Mouse (Mus musculus): ENCODE measurements around the gene Lrrn4cl. TPM values are rescaled to one million over a fixed set of nuclear protein-coding genes. Genes with fewer than 3 reads are reported as not detected.
A peak's percentile ranks its signal among the peaks of the same experiment; 100 is the strongest.

Lrrn4cl gene
- total and polyA plus RNA-seq, 2 experiments from 2014 or later = 1.5 to 8.4 TPM

DNA sequence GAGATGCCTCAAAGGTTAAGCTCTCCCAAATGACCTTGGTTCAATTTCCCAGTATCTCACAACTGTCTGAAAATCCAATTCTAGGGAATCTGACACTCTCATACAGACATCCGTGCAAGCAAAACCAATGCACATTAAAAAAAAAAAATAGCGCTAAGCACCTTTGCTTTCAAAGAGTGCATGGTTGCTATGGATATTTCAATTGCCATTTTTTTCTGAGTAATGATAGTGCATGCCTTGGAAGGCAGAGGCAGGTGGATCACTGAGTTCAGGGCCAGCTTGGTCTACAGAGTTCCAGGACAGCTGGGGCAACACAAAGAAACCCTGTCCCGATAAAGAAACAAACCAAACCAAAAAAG lies 30.4 kb downstream of the Lrrn4cl start:
- Histone ChIP-seq H3K4me1 (ENCODE audit: control insufficient read depth, insufficient read depth) (peaks cover 3% of the 10 kb centered on the region), H3K27me3 (ENCODE audit: control insufficient read depth, insufficient read depth, low read length) (no peaks in the 10 kb centered on the region), H3K9me3 (replicated peaks; ENCODE audit: control insufficient read depth, low read length) (no peaks in the 10 kb centered on the region), H3K4me3 (ENCODE audit: low read depth, low read length) (peak overlapping the region; percentile 72), H3K27ac (ENCODE audit: low read depth) (peak overlapping the region; percentile 20; the same call in 1 of the 2 replicates), H3K4me2 (ENCODE audit: low read depth, low read length) (peak overlapping the region; percentile 93), H3K36me3 (replicated peaks; ENCODE audit: control insufficient read depth, insufficient read depth, low read length) (peaks cover 16% of the 10 kb centered on the region), H3K9ac (replicated peaks; ENCODE audit: low read depth, low read length) (no peak overlapping the region)
- no peak for DNase-seq (ENCODE audit: low spot score)
- ATAC-seq (ENCODE audit: insufficient read depth, low read depth) = no peak
- TF ChIP-seq EP300 (IDR thresholded peaks at IDR 0.05; ENCODE audit: low read depth) = no peak
- no peak for TF ChIP-seq CTCF (IDR thresholded peaks at IDR 0.05; ENCODE audit: low read depth)
- WGBS = 15% methylated on average over 3 of the region's 3 CpGs

DNA sequence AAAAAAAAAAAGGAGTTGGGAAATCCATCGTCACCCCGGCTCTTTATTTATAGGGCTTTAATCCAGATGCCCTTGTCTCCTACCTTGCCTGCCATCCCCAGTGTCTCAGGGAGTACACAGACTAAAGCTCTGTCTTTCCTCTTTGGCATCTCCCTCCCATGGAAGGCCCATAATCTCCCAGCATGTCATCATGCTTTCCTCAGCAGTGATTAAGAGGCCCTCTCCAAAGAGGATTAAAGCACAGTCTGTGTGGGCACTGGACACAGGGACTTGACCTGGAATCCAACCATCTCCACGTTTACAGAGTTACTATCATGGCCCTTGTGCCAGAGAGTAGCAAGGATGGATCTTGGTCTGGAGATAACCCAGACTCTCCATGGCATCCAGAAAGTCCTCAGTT lies 33.0 kb downstream of the Lrrn4cl start, which contains the start of the genes Lbhd1 and Gm49403:
Lbhd1 (plus strand) TSS at position 117 of the 400 bp plus-strand sequence.
Gm49403 (plus strand) TSS at position 315 of the 400 bp plus-strand sequence.
- H3K27me3 ChIP-seq (ENCODE audit: control insufficient read depth, insufficient read depth, low read length) = no peaks in the 10 kb centered on the region
- ATAC-seq (ENCODE audit: insufficient read depth, low read depth) = no peak
- WGBS = 45% methylated on average over 3 of the region's 3 CpGs
- no peak within 1 kb of the TSS for H3K4me3 ChIP-seq (ENCODE audit: low read depth, low read length)
- H3K4me1 ChIP-seq (ENCODE audit: control insufficient read depth, insufficient read depth) = peaks cover 9% of the 10 kb centered on the region
- TF ChIP-seq EP300 (IDR thresholded peaks at IDR 0.05; ENCODE audit: low read depth) = no peak
- TF ChIP-seq CTCF (IDR thresholded peaks at IDR 0.05; ENCODE audit: low read depth) = no peak
- no peaks in the 10 kb centered on the region for H3K9me3 ChIP-seq (replicated peaks; ENCODE audit: control insufficient read depth, low read length)
- H3K9ac ChIP-seq (replicated peaks; ENCODE audit: low read depth, low read length) = no peak within 1 kb of the TSS
- H3K4me2 ChIP-seq (ENCODE audit: low read depth, low read length) = no peak within 1 kb of the TSS
- DNase-seq (ENCODE audit: low spot score) = no peak
- 0 out of 2 replicates have a peak, but pooled peaks cover under 1% of the 10 kb centered on the region for H3K36me3 ChIP-seq (replicated peaks; ENCODE audit: control insufficient read depth, insufficient read depth, low read length)
- H3K27ac ChIP-seq (ENCODE audit: low read depth) = no peak within 1 kb of the TSS

GRCm38 (mm10) chr19:8886916-8887584 lies 36.5 kb downstream of the Lrrn4cl start:
- H3K27me3 ChIP-seq (ENCODE audit: control insufficient read depth, insufficient read depth, low read length) = no peaks in the 10 kb centered on the region
- no peak overlapping the region for H3K4me2 ChIP-seq (ENCODE audit: low read depth, low read length)
- no peak overlapping the region for H3K4me3 ChIP-seq (ENCODE audit: low read depth, low read length)
- ATAC-seq (ENCODE audit: insufficient read depth, low read depth) = no peak
- no peak overlapping the region for H3K9ac ChIP-seq (replicated peaks; ENCODE audit: low read depth, low read length)
- no peaks in the 10 kb centered on the region for H3K9me3 ChIP-seq (replicated peaks; ENCODE audit: control insufficient read depth, low read length)
- no peak for TF ChIP-seq EP300 (IDR thresholded peaks at IDR 0.05; ENCODE audit: low read depth)
- no peak for TF ChIP-seq CTCF (IDR thresholded peaks at IDR 0.05; ENCODE audit: low read depth)
- WGBS = 70% methylated on average over 1 of the region's 1 CpGs
- no peak overlapping the region for H3K27ac ChIP-seq (ENCODE audit: low read depth)
- H3K36me3 ChIP-seq (replicated peaks; ENCODE audit: control insufficient read depth, insufficient read depth, low read length) = no peaks in the 10 kb centered on the region; the same call in 1 of the 2 replicates
- H3K4me1 ChIP-seq (ENCODE audit: control insufficient read depth, insufficient read depth) = peaks cover 5% of the 10 kb centered on the region; the same call in 1 of the 2 replicates
- DNase-seq (ENCODE audit: low spot score) = no peak

GRCm38 (mm10) chr19:8887585-8888463 lies 37.3 kb downstream of the Lrrn4cl start:
- Histone ChIP-seq H3K36me3 (replicated peaks; ENCODE audit: control insufficient read depth, insufficient read depth, low read length) (no peaks in the 10 kb centered on the region; the same call in 1 of the 2 replicates), H3K9me3 (replicated peaks; ENCODE audit: control insufficient read depth, low read length) (no peaks in the 10 kb centered on the region), H3K9ac (replicated peaks; ENCODE audit: low read depth, low read length) (peak overlapping the region; percentile 65), H3K4me3 (ENCODE audit: low read depth, low read length) (peak overlapping the region; percentile 61), H3K27me3 (ENCODE audit: control insufficient read depth, insufficient read depth, low read length) (no peaks in the 10 kb centered on the region), H3K4me2 (ENCODE audit: low read depth, low read length) (peak overlapping the region; percentile 65), H3K27ac (ENCODE audit: low read depth) (peak overlapping the region; percentile 70), H3K4me1 (ENCODE audit: control insufficient read depth, insufficient read depth) (peaks cover 5% of the 10 kb centered on the region; the same call in 1 of the 2 replicates)
- 20% methylated on average over 19 of the region's 19 CpGs for WGBS
- ATAC-seq (ENCODE audit: insufficient read depth, low read depth) (no peak), DNase-seq (ENCODE audit: low spot score) (no peak)
- TF ChIP-seq EP300 (IDR thresholded peaks at IDR 0.05; ENCODE audit: low read depth) (no peak), CTCF (IDR thresholded peaks at IDR 0.05; ENCODE audit: low read depth) (no peak)

DNA sequence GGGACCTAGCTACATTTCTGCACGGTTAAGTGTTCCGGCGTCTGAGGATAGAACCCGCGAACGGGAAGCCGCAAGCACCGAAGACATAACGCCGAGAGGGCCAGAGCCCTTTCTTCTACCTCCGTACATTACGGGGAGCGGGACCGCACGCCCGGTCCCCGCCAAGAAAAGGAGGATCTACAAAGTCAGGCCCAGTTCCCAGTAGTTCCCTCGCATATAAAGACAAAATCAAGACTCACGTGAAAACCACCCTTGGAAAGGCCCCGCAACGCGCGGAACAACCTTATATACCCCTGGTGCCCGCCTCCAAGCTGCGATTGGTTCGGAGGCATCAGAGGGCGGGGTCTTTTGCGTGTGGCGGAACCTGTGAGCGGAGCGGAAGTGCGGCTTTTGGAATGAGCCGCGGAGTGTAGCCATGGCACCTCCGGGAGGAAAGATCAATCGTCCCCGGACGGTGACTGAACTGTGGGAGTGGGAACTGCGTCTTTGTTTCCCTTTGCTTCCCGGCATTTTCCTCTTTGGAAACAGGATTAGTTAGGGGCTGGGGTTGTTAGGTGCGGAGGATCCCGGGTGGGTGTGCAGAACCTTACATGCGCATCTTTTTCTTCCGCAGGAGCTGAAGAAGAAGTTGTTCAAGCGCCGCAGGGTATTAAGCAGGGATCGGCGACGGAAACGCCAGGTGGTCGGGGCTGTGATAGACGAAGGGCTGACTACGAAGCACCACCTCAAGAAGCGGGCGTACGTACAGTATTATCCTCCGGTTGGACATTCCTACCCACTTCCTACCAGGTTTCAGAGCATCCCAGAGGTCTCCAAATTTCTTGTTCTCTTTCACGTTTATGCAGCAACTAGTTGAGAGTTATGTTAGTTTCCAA lies 38.2 kb downstream of the Lrrn4cl start, which contains the start of the genes 1810009A15Rik and Gm49416:
1810009A15Rik (plus strand) TSS at position 343 of the 875 bp plus-strand sequence.
Gm49416 (plus strand) TSS at position 416 of the 875 bp plus-strand sequence.
- peak within 1 kb of the TSS; percentile 70 for H3K27ac ChIP-seq (ENCODE audit: low read depth)
- no peaks in the 10 kb centered on the region; the same call in 1 of the 2 replicates for H3K36me3 ChIP-seq (replicated peaks; ENCODE audit: control insufficient read depth, insufficient read depth, low read length)
- H3K4me3 ChIP-seq (ENCODE audit: low read depth, low read length) = peak within 1 kb of the TSS; percentile 61
- H3K9me3 ChIP-seq (replicated peaks; ENCODE audit: control insufficient read depth, low read length) = no peaks in the 10 kb centered on the region
- TF ChIP-seq CTCF (IDR thresholded peaks at IDR 0.05; ENCODE audit: low read depth) (no peak), EP300 (IDR thresholded peaks at IDR 0.05; ENCODE audit: low read depth) (no peak)
- peaks cover 5% of the 10 kb centered on the region; the same call in 1 of the 2 replicates for H3K4me1 ChIP-seq (ENCODE audit: control insufficient read depth, insufficient read depth)
- DNase-seq (ENCODE audit: low spot score) (peak; percentile 94), ATAC-seq (ENCODE audit: insufficient read depth, low read depth) (peak; percentile 95)
- peak within 1 kb of the TSS; percentile 65 for H3K9ac ChIP-seq (replicated peaks; ENCODE audit: low read depth, low read length)
- peak within 1 kb of the TSS; percentile 65 for H3K4me2 ChIP-seq (ENCODE audit: low read depth, low read length)
- H3K27me3 ChIP-seq (ENCODE audit: control insufficient read depth, insufficient read depth, low read length) = no peaks in the 10 kb centered on the region
- WGBS = under 1% methylated on average over 58 of the region's 58 CpGs

Data from heart, postnatal 0 days (tissue).